Mouse (Mus musculus): ENCODE measurements around the gene Abr. TPM values are rescaled to one million over a fixed set of nuclear protein-coding genes. Genes with fewer than 3 reads are reported as not detected.

The Abr gene
- polyA plus RNA-seq, 1 experiment from 2014 or later = 70.2 TPM

GRCm38 (mm10) chr11:76406702-76407583, 215.2 kb downstream of the Abr start, which contains the start of gene Timm22:
Timm22 (plus strand) TSS chr11:76406952.
- peak within 1 kb of the TSS; percentile 93 for H3K9ac ChIP-seq
- H3K27me3 ChIP-seq = 0 out of 2 replicates have a peak, but pooled peaks cover 3% of the 10 kb centered on the region
- peak within 1 kb of the TSS; percentile 76 for H3K4me2 ChIP-seq
- under 1% methylated on average over 46 of the region's 46 CpGs for WGBS
- H3K4me3 ChIP-seq = peak within 1 kb of the TSS; percentile 87
- no peaks in the 10 kb centered on the region for H3K9me3 ChIP-seq (replicated peaks)
- H3K4me1 ChIP-seq = peaks cover 15% of the 10 kb centered on the region
- ATAC-seq = peak; percentile 96
- H3K36me3 ChIP-seq (ENCODE audit: poor library complexity, severe bottlenecking) = peaks cover 11% of the 10 kb centered on the region; the same call in 1 of the 2 replicates
- peak within 1 kb of the TSS; percentile 15; the same call in 1 of the 2 replicates for H3K27ac ChIP-seq

- Histone ChIP-seq H3K36me3 (ENCODE audit: poor library complexity, severe bottlenecking) (peaks cover 2% of the 10 kb centered on the region; the same call in 1 of the 2 replicates), H3K27me3 (0 out of 2 replicates have a peak, but pooled peaks cover 3% of the 10 kb centered on the region), H3K9ac (no peak overlapping the region), H3K27ac (no peak overlapping the region), H3K4me3 (no peak overlapping the region), H3K4me2 (no peak overlapping the region), H3K4me1 (peaks cover 18% of the 10 kb centered on the region), H3K9me3 (replicated peaks) (no peaks in the 10 kb centered on the region)
- no peak for ATAC-seq
- 86% methylated on average over 5 of the region's 5 CpGs for WGBS
Measured at GRCm38 (mm10) chr11:76405626-76406264, 216.4 kb downstream of the Abr start.

GRCm38 (mm10) chr11:76405113-76405512, 217.0 kb downstream of the Abr start:
- WGBS = 64% methylated on average over 4 of the region's 4 CpGs
- Histone ChIP-seq H3K36me3 (ENCODE audit: poor library complexity, severe bottlenecking) (peaks cover 2% of the 10 kb centered on the region; the same call in 1 of the 2 replicates), H3K27me3 (0 out of 2 replicates have a peak, but pooled peaks cover 3% of the 10 kb centered on the region), H3K4me1 (peaks cover 18% of the 10 kb centered on the region), H3K9me3 (replicated peaks) (no peaks in the 10 kb centered on the region), H3K9ac (no peak overlapping the region), H3K4me2 (no peak overlapping the region), H3K4me3 (no peak overlapping the region), H3K27ac (no peak overlapping the region)
- no peak for ATAC-seq

- H3K27ac ChIP-seq = no peak overlapping the region
- H3K36me3 ChIP-seq (ENCODE audit: poor library complexity, severe bottlenecking) = no peaks in the 10 kb centered on the region
- H3K4me3 ChIP-seq = no peak overlapping the region
- H3K9me3 ChIP-seq (replicated peaks) = no peaks in the 10 kb centered on the region
- no peak overlapping the region for H3K4me2 ChIP-seq
- no peak overlapping the region for H3K9ac ChIP-seq
- WGBS = 54% methylated on average over 10 of the region's 10 CpGs
- H3K27me3 ChIP-seq = 0 out of 2 replicates have a peak, but pooled peaks cover 3% of the 10 kb centered on the region
- no peak for ATAC-seq
- H3K4me1 ChIP-seq = peaks cover 21% of the 10 kb centered on the region
Measured at GRCm38 (mm10) chr11:76401398-76401797, 220.7 kb downstream of the Abr start.

- peak overlapping the region; percentile 98 for H3K4me2 ChIP-seq
- H3K9me3 ChIP-seq (replicated peaks) = no peaks in the 10 kb centered on the region
- H3K4me1 ChIP-seq = peaks cover 36% of the 10 kb centered on the region
- 0 out of 2 replicates have a peak, but pooled peaks have one; percentile 8 for ATAC-seq
- H3K4me3 ChIP-seq = peak overlapping the region; percentile 84
- H3K27ac ChIP-seq = no peak overlapping the region
- 0 out of 2 replicates have a peak, but pooled peaks cover 3% of the 10 kb centered on the region for H3K27me3 ChIP-seq
- no peaks in the 10 kb centered on the region for H3K36me3 ChIP-seq (ENCODE audit: poor library complexity, severe bottlenecking)
- WGBS = 11% methylated on average over 11 of the region's 11 CpGs
- H3K9ac ChIP-seq = peak overlapping the region; percentile 88; the same call in 1 of the 2 replicates
Measured at GRCm38 (mm10) chr11:76399587-76400330, 222.4 kb downstream of the Abr start.

- Histone ChIP-seq H3K27ac (peak within 1 kb of the TSS; percentile 89), H3K9ac (peak within 1 kb of the TSS; percentile 88), H3K4me2 (peak within 1 kb of the TSS; percentile 98), H3K4me3 (peak within 1 kb of the TSS; percentile 84), H3K9me3 (replicated peaks) (no peaks in the 10 kb centered on the region), H3K36me3 (ENCODE audit: poor library complexity, severe bottlenecking) (no peaks in the 10 kb centered on the region), H3K27me3 (0 out of 2 replicates have a peak, but pooled peaks cover 3% of the 10 kb centered on the region), H3K4me1 (peaks cover 39% of the 10 kb centered on the region)
- ATAC-seq = peak; percentile 90
- WGBS = under 1% methylated on average over 36 of the region's 70 CpGs
Measured at GRCm38 (mm10) chr11:76398798-76399586, 223.1 kb downstream of the Abr start, which contains the start of gene Nxn. Nxn (minus strand) TSS chr11:76399140.

- peak overlapping the region; percentile 89 for H3K27ac ChIP-seq
- no peaks in the 10 kb centered on the region for H3K27me3 ChIP-seq
- H3K36me3 ChIP-seq (ENCODE audit: poor library complexity, severe bottlenecking) = no peaks in the 10 kb centered on the region
- peak overlapping the region; percentile 84 for H3K4me3 ChIP-seq
- H3K4me1 ChIP-seq = peaks cover 39% of the 10 kb centered on the region
- ATAC-seq = peak; percentile 54
- peak overlapping the region; percentile 98 for H3K4me2 ChIP-seq
- no peaks in the 10 kb centered on the region for H3K9me3 ChIP-seq (replicated peaks)
- WGBS = under 1% methylated on average over 33 of the region's 33 CpGs
- H3K9ac ChIP-seq = peak overlapping the region; percentile 88
Measured at GRCm38 (mm10) chr11:76398312-76398797, 223.8 kb downstream of the Abr start.

- WGBS = under 1% methylated on average over 26 of the region's 26 CpGs
- peak overlapping the region; percentile 84 for H3K4me3 ChIP-seq
- no peaks in the 10 kb centered on the region for H3K36me3 ChIP-seq (ENCODE audit: poor library complexity, severe bottlenecking)
- H3K27me3 ChIP-seq = no peaks in the 10 kb centered on the region
- ATAC-seq = peak; percentile 16; the same call in 1 of the 2 replicates
- peak overlapping the region; percentile 89 for H3K27ac ChIP-seq
- peak overlapping the region; percentile 88 for H3K9ac ChIP-seq
- H3K4me1 ChIP-seq = peaks cover 39% of the 10 kb centered on the region
- peak overlapping the region; percentile 98 for H3K4me2 ChIP-seq
- no peaks in the 10 kb centered on the region for H3K9me3 ChIP-seq (replicated peaks)
Measured at GRCm38 (mm10) chr11:76397650-76398311, 224.3 kb downstream of the Abr start.

- WGBS = 92% methylated on average over 11 of the region's 11 CpGs
- ATAC-seq = no peak
Measured at GRCm38 (mm10) chr11:76392996-76393395, 229.1 kb downstream of the Abr start.

GRCm38 (mm10) chr11:76392532-76392931, 229.6 kb downstream of the Abr start:
- WGBS = 81% methylated on average over 7 of the region's 7 CpGs
- Histone ChIP-seq H3K9me3 (replicated peaks) (no peaks in the 10 kb centered on the region; the same call in 1 of the 2 replicates), H3K4me1 (peaks cover 42% of the 10 kb centered on the region), H3K27me3 (no peaks in the 10 kb centered on the region), H3K4me3 (no peak overlapping the region), H3K27ac (no peak overlapping the region), H3K9ac (no peak overlapping the region), H3K36me3 (ENCODE audit: poor library complexity, severe bottlenecking) (0 out of 2 replicates have a peak, but pooled peaks cover 5% of the 10 kb centered on the region), H3K4me2 (no peak overlapping the region)
- no peak for ATAC-seq

More at GRCm38 (mm10) chr11:76392996-76393395, 229.1 kb downstream of the Abr start:
- Histone ChIP-seq H3K27me3 (no peaks in the 10 kb centered on the region), H3K36me3 (ENCODE audit: poor library complexity, severe bottlenecking) (0 out of 2 replicates have a peak, but pooled peaks cover 5% of the 10 kb centered on the region), H3K4me3 (no peak overlapping the region), H3K9me3 (replicated peaks) (no peaks in the 10 kb centered on the region; the same call in 1 of the 2 replicates), H3K9ac (no peak overlapping the region), H3K27ac (no peak overlapping the region), H3K4me1 (peaks cover 42% of the 10 kb centered on the region), H3K4me2 (no peak overlapping the region)
